Mouse (Mus musculus): ENCODE measurements around the gene H1f0.
A peak's percentile ranks its signal among the peaks of the same experiment; 100 is the strongest.

Gene H1f0

DNA sequence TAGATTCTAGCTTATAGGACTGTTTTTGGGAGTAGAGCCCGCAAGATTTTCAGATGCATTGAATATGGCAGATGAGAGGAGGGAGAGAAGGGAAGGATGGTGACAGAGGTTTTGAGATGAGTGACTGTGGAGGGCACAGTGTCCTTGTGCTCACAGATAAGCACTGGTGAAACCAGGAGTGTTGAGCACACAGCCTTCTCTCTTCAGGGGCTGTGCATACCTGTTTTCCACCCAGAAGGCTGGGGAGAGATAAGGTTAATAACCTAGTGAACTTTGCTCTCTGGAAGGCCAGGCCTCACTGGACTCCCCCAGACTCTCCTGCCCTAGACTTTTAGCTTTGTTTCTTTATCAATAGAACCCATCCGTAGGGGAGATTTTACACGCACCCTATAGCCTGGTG is 40.2 kb downstream of the H1f0 start:
- no peak for DNase-seq (ENCODE audit: low read depth, low spot score)

DNA sequence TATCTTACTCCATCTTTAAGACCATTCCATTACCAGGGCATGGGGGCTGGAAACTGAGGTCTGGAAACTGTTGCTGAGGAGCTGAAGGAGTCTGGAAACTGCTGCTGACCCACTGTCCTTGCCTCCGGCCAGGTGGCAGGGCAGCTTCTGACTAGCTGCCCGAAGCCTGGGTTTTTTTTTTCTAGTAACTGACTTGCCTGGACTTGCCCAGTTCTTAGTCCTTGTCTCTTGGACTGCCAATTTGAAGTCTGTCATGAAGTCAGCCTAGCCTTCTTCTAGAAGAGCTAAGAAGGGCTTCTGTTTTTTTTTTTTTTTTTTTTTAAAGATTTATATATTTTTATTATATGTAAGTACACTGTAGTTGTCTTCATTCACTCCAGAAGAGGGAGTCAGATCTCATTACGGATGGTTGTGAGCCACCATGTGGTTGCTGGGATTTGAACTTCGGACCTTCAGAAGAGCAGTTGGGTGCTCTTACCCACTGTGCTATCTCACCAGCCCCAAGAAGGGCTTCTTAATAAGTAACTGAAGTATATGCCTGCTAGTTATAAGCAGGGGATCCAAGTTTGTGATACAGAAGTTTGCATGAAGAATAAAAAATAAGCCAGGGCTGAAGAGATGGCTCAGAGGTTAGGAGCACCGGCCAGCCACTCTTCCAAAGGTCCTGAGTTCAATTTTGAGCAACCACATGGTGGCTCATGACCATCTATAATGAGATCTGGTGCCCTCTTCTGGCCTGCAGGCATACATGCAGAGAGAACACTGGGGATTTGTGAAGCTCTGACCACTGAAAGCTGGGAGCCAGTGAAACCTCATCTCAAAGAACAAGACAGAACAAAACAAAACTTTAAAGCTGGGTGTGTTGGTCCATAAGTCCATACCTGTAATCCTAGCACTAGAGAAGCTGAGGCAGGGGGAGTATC is 43.1 kb downstream of the H1f0 start:
- no peak for DNase-seq (ENCODE audit: low read depth, low spot score)

DNA sequence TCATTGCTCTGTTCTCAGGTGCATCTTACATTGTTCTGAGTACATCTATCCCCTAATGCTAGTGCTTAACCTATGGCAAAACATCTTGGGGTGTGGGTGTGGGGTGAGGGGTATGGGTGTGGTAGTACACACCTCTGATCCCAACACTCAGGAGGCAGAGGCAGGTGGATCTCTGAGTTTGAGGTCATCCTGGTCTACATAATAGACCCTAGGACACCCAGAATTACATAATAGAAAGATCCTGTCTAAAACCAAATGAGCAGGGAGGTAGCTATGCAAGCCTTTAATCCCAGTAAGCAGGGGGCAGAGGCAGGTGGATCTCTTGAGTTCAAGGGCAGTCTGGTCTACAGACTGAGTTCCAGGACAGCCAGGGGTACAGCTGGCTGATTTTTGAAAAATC is 45.5 kb downstream of the H1f0 start:
- DNase-seq (ENCODE audit: low read depth, low spot score): no peak

DNA sequence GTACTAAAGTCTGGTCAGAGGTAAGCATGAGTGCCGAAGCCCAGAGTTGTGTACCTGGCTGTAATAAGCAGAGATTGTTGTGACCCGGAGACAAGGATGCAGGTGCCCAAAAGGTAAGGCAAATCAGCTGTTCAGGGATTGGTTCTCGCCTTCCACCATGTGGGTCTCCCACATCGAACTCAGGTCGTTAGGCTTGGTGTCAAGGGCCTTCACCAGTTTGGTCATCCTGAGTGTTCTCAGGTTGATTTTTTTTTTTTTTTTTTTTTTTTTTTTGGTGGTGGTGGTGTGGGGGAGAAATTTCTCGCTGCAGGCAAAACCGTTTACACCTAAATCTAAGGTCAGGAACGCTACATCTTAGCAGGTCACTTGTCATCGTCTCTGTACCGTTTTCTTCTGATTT is 46.2 kb downstream of the H1f0 start:
- DNase-seq (ENCODE audit: low read depth, low spot score): no peak

DNA sequence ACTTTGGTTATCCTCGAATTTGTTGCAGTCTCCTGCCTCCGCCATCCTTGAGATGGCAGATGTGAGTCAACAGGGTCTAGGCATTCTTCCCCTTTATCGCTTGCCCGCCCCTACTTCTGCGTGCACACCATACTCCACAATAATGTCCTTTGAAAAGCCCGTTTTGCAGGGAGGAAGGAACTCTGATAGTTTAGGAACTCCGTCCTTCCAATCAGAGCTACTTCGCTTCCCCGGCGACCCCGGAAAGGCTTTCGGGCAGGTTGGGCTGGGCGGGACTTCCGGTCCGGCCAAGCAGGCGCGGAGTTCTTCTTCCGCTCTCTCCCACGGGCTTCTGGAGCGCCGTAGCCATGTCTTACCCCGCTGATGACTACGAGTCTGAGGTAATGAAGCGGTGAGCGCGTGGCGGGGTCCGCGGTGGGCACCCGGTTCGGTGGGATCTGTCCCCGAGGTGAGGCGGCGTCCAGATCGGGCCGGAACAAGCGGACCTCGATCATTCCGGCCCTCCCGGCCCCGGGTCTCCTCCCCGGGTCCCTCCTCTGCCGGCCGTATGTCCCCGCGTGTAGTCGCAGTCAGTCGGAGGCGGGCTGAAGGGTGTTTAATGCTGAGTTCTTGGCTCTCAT is 46.8 kb downstream of the H1f0 start, which contains the start of gene Eif3l:
Gene Eif3l, plus strand, starts transcription at position 267 of the 620 bp plus-strand sequence.
- peak; percentile 67 for DNase-seq (ENCODE audit: low read depth, low spot score)

DNA sequence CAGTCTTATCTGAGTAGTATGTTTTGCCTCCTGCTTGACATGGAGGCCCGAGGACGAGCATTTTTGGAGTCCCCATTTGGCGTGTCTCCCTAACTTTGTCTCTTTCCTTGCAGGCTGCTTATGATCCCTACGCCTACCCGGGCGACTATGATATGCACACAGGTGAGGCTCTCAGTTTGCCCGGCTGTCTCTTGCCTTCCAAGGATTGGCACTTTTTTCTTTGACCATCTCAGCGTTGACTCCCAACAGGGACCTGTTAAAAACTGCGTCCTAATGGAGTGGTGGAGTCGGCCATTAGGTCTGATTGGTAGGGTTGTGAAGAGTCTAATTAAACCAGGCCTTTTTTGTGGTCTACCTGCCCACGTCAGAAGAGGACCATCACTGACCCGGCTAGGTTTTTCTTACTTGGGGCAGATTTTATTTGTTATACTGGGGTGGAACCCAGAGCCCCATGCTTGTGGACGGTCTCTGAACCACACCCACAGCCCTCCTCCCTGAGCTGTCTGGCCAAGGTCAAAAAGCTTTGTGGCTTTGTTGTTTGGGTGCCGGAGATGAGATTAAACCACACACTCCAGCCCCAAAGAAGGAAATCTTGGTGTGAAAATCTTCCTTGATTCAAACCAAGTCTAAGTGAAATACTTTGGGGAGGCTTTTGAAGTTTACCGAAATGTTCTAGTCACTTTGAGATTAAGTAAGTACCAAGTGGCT is 47.6 kb downstream of the H1f0 start:
- no peak for DNase-seq (ENCODE audit: low read depth, low spot score)

DNA sequence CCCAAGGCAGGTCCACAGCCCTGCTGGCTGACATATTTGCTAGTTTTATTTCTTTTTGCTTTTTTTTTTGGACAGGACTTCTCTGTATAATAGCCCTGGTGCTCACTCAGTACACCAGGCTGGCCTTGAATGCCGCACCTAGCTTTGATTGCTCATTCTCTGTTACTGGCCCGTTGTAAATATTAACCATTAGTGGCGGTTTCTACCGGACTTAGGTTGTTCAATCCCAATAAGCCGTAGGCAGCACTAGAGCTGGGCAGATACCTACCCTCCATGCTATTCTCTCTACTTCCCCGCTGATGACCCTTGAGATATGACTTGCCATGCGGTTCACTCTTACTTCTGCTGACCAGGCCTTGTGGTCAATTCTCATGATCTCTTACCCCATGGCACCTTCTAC is 51.3 kb downstream of the H1f0 start:
- DNase-seq (ENCODE audit: low read depth, low spot score): no peak

All from c-Kit-negative CD71-positive TER-119-positive erythroid progenitor cells, embryonic 14.5 days (primary cell).